Mouse (Mus musculus): ENCODE data around the gene Rdh14. TPM values are rescaled to one million over a fixed set of nuclear protein-coding genes. Genes with fewer than 3 reads are reported as not detected.

The Rdh14 gene
- total and polyA plus RNA-seq, 3 experiments = 11.0 to 12.9 TPM; not detected in 1

- no peaks in the 10 kb centered on the region for H3K79me2 ChIP-seq (ENCODE audit: control insufficient read depth, insufficient read depth, low read length, poor library complexity)
- no peak for DNase-seq (ENCODE audit: low read depth, low spot score)
- H3K36me3 ChIP-seq (ENCODE audit: control insufficient read depth in 1 of 2, insufficient read depth in 2 of 2, low read length in 2 of 2) = no peaks in the 10 kb centered on the region
- no peaks in the 10 kb centered on the region for H3K27me3 ChIP-seq (ENCODE audit: control insufficient read depth in 1 of 2, insufficient read depth in 2 of 2, low read length in 2 of 2)
- no peak overlapping the region for H3K4me3 ChIP-seq (ENCODE audit: control insufficient read depth in 1 of 2, insufficient read depth in 1 of 2, low read depth in 2 of 2, low read length in 2 of 2)
- H3K9me3 ChIP-seq (replicated peaks; ENCODE audit: insufficient read depth, low read length) = no peaks in the 10 kb centered on the region
- H3K9ac ChIP-seq (ENCODE audit: control insufficient read depth, low read depth, low read length, poor library complexity, severe bottlenecking) = no peak overlapping the region
- H3K27ac ChIP-seq (ENCODE audit: control insufficient read depth, low read depth, low read length) = no peak overlapping the region
- no peaks in the 10 kb centered on the region for H3K4me1 ChIP-seq (ENCODE audit: control insufficient read depth in 1 of 2, insufficient read depth in 2 of 2, low read length in 2 of 2)
- TF ChIP-seq RAD21 (IDR thresholded peaks at IDR 0.05; ENCODE audit: low read depth, low read length) = no peak
- TF ChIP-seq TAL1 (IDR thresholded peaks at IDR 0.05; ENCODE audit: low read length) = no peak
- TF ChIP-seq HCFC1 (IDR thresholded peaks at IDR 0.05; ENCODE audit: low read depth, low read length) = no peak
- TF ChIP-seq CTCF (IDR thresholded peaks at IDR 0.05 in 2 of 3, conservative IDR thresholded peaks at IDR 0.05 in 1 of 3; ENCODE audit: control insufficient read depth in 1 of 3, insufficient read depth in 1 of 3, low read depth in 2 of 3, low read length in 3 of 3, poor library complexity in 1 of 3, severe bottlenecking in 1 of 3) = no peak
- no peak for TF ChIP-seq NELFE (IDR thresholded peaks at IDR 0.05; ENCODE audit: low read depth, low read length)
- TF ChIP-seq ZMIZ1 (IDR thresholded peaks at IDR 0.05; ENCODE audit: low read depth, low read length) = no peak
- TF ChIP-seq POLR2AphosphoS2 (IDR thresholded peaks at IDR 0.05; ENCODE audit: low read length) = no peak
- TF ChIP-seq BHLHE40 (IDR thresholded peaks at IDR 0.05; ENCODE audit: borderline replicate concordance, low read depth, low read length) = no peak
- TF ChIP-seq POLR2AphosphoS5 (IDR thresholded peaks at IDR 0.05; ENCODE audit: borderline replicate concordance, low read depth, low read length) = no peak
- no peak for TF ChIP-seq UBTF (IDR thresholded peaks at IDR 0.05; ENCODE audit: borderline replicate concordance, insufficient read depth, low read depth, low read length)
Observed at GRCm38 (mm10) chr12:10400788-10401187, 10.2 kb downstream of the Rdh14 start.

- no peak overlapping the region for H3K4me3 ChIP-seq (ENCODE audit: control insufficient read depth in 1 of 2, insufficient read depth in 1 of 2, low read depth in 2 of 2, low read length in 2 of 2)
- TF ChIP-seq USF2 (IDR thresholded peaks at IDR 0.05; ENCODE audit: borderline replicate concordance in 1 of 2, insufficient read depth in 1 of 2, low read depth in 1 of 2, low read length in 2 of 2) (no peak), HCFC1 (IDR thresholded peaks at IDR 0.05; ENCODE audit: low read depth, low read length) (no peak), RCOR1 (IDR thresholded peaks at IDR 0.05; ENCODE audit: low read depth, low read length) (no peak), ZC3H11A (IDR thresholded peaks at IDR 0.05; ENCODE audit: low read depth, low read length) (no peak), NRF1 (IDR thresholded peaks at IDR 0.05; ENCODE audit: insufficient read depth, low read depth, low read length, poor library complexity, severe bottlenecking) (no peak), MEF2A (IDR thresholded peaks at IDR 0.05; ENCODE audit: extremely low read depth, insufficient replicate concordance, low read depth, low read length, poor library complexity, severe bottlenecking) (no peak), ZMIZ1 (IDR thresholded peaks at IDR 0.05; ENCODE audit: low read depth, low read length) (no peak), E2F4 (IDR thresholded peaks at IDR 0.05; ENCODE audit: borderline replicate concordance, low read depth, low read length) (no peak), ELF1 (IDR thresholded peaks at IDR 0.05; ENCODE audit: low read depth, low read length) (no peak), ZNF384 (IDR thresholded peaks at IDR 0.05; ENCODE audit: low read depth, low read length) (no peak), UBTF (IDR thresholded peaks at IDR 0.05; ENCODE audit: borderline replicate concordance, insufficient read depth, low read depth, low read length) (no peak), TBP (IDR thresholded peaks at IDR 0.05; ENCODE audit: low read depth, low read length) (no peak), MXI1 (IDR thresholded peaks at IDR 0.05; ENCODE audit: low read depth, low read length) (no peak), CHD2 (IDR thresholded peaks at IDR 0.05; ENCODE audit: low read length) (no peak), NELFE (IDR thresholded peaks at IDR 0.05; ENCODE audit: low read depth, low read length) (no peak), SIN3A (IDR thresholded peaks at IDR 0.05; ENCODE audit: low read length) (no peak), USF1 (IDR thresholded peaks at IDR 0.05; ENCODE audit: low read depth, low read length) (no peak), SMC3 (IDR thresholded peaks at IDR 0.05; ENCODE audit: low read depth, low read length) (no peak)
Observed at GRCm38 (mm10) chr12:10402421-10403115, 12.0 kb downstream of the Rdh14 start.

More at GRCm38 (mm10) chr12:10402421-10403115, 12.0 kb downstream of the Rdh14 start:
- no peak overlapping the region for H3K9ac ChIP-seq (ENCODE audit: control insufficient read depth, low read depth, low read length, poor library complexity, severe bottlenecking)
- no peak for DNase-seq (ENCODE audit: low read depth, low spot score)
- H3K79me2 ChIP-seq (ENCODE audit: control insufficient read depth, insufficient read depth, low read length, poor library complexity) = no peaks in the 10 kb centered on the region
- no peaks in the 10 kb centered on the region for H3K27me3 ChIP-seq (ENCODE audit: control insufficient read depth in 1 of 2, insufficient read depth in 2 of 2, low read length in 2 of 2)
- no peak overlapping the region for H3K27ac ChIP-seq (ENCODE audit: control insufficient read depth, low read depth, low read length)
- H3K36me3 ChIP-seq (ENCODE audit: control insufficient read depth in 1 of 2, insufficient read depth in 2 of 2, low read length in 2 of 2) = no peaks in the 10 kb centered on the region
- no peaks in the 10 kb centered on the region for H3K9me3 ChIP-seq (replicated peaks; ENCODE audit: insufficient read depth, low read length)
- H3K4me1 ChIP-seq (ENCODE audit: control insufficient read depth in 1 of 2, insufficient read depth in 2 of 2, low read length in 2 of 2) = no peaks in the 10 kb centered on the region

Data from MEL (cell line).